Mouse (Mus musculus) midbrain, embryonic 10.5 days (tissue): Measurements from ENCODE around the gene Erc2. TPM values are rescaled to one million over a fixed set of nuclear protein-coding genes. Genes with fewer than 3 reads are reported as not detected.
A peak's percentile ranks its signal among the peaks of the same experiment; 100 is the strongest.

ENCODE experiments used
- DNase-seq: peaks from one replicate; pipeline ENCODE4 v3.0.0-alpha.2; 2017; ENCODE audit warnings: low spot score
- H3K27ac ChIP-seq: fragments of 300-500 bp; sonication (generic); replicated peaks from 2 replicates; pipeline ENCODE4 v1.5.1; 2016; ENCODE audit warnings: mild to moderate bottlenecking
- H3K27me3 ChIP-seq: fragments of 300-500 bp; sonication (generic); 2 replicates; pipeline ENCODE4 v1.6.1; 2016; ENCODE audit warnings: low read depth, mild to moderate bottlenecking; ENCODE audit not compliant: poor library complexity, severe bottlenecking
- H3K36me3 ChIP-seq: fragments of 300-500 bp; sonication (generic); 2 replicates; pipeline ENCODE4 v1.6.1; 2016; ENCODE audit warnings: mild to moderate bottlenecking, moderate library complexity
- H3K4me1 ChIP-seq: fragments of 300-500 bp; sonication (generic); 2 replicates; pipeline ENCODE4 v1.6.1; 2016
- H3K4me3 ChIP-seq: fragments of 300-500 bp; sonication (generic); 2 replicates; pipeline ENCODE4 v1.5.1; 2016; ENCODE audit warnings: mild to moderate bottlenecking, moderate library complexity
- H3K9me3 ChIP-seq: fragments of 300-500 bp; sonication (generic); replicated peaks from 2 replicates; pipeline ENCODE4 v1.6.1; 2016; ENCODE audit warnings: mild to moderate bottlenecking
- WGBS: fragments of 180-500 bp; shearing (Covaris S2); methylation state at CpG from one replicate; pipeline ENCODE4 v1.1.7; 2016; 5-methylcytosine and 5-hydroxymethylcytosine counted together
- polyA plus RNA-seq: library from polyadenylated mRNA; unstranded; fragments of >200 nt; fragmentation: Nextera tagmentation; extraction: Ambion mirVana; gene quantifications from 2 replicates; pipeline ENCODE4 v1.2.1, GENCODE M21; 2016

Erc2 gene
- polyA plus RNA-seq, 1 experiment from 2014 or later = 9.2 TPM

- H3K4me3 ChIP-seq = no peak overlapping the region
- no peaks in the 10 kb centered on the region for H3K9me3 ChIP-seq
- 51% methylated on average over 4 of the region's 4 CpGs for whole genome bisulfite sequencing
- H3K4me1 ChIP-seq = peaks cover 15% of the 10 kb centered on the region
- no peaks in the 10 kb centered on the region for H3K27me3 ChIP-seq
- DNase-seq = no peak
- no peak overlapping the region for H3K27ac ChIP-seq
- no peaks in the 10 kb centered on the region for H3K36me3 ChIP-seq
These were observed 381.8 kb downstream of the Erc2 start for GRCm38 (mm10) chr14:28004023-28004422.

GRCm38 (mm10) chr14:28010536-28011280, 388.5 kb downstream of the Erc2 start:
- WGBS = 91% methylated on average over 10 of the region's 10 CpGs
- no peak for DNase-seq

GRCm38 (mm10) chr14:28023199-28023598, 401.0 kb downstream of the Erc2 start:
- DNase-seq = no peak
- WGBS = 91% methylated on average over 6 of the region's 6 CpGs
- no peaks in the 10 kb centered on the region for H3K27me3 ChIP-seq
- no peak overlapping the region for H3K4me3 ChIP-seq
- 0 out of 2 replicates have a peak, but pooled peaks cover 5% of the 10 kb centered on the region for H3K4me1 ChIP-seq
- H3K9me3 ChIP-seq = no peaks in the 10 kb centered on the region
- no peak overlapping the region for H3K27ac ChIP-seq
- H3K36me3 ChIP-seq = no peaks in the 10 kb centered on the region

More at GRCm38 (mm10) chr14:28010536-28011280, 388.5 kb downstream of the Erc2 start:
- Histone ChIP-seq H3K27me3 (no peaks in the 10 kb centered on the region; the same call in 1 of the 2 replicates), H3K4me3 (no peak overlapping the region), H3K4me1 (peaks cover 16% of the 10 kb centered on the region), H3K36me3 (no peaks in the 10 kb centered on the region), H3K9me3 (no peaks in the 10 kb centered on the region), H3K27ac (no peak overlapping the region)

- DNase-seq = no peak
These were observed 408.6 kb downstream of the Erc2 start for GRCm38 (mm10) chr14:28030870-28031269.

GRCm38 (mm10) chr14:28035013-28035412, 412.8 kb downstream of the Erc2 start:
- 91% methylated on average over 2 of the region's 2 CpGs for WGBS
- Histone ChIP-seq H3K9me3 (no peaks in the 10 kb centered on the region), H3K27ac (no peak overlapping the region), H3K4me3 (no peak overlapping the region), H3K36me3 (no peaks in the 10 kb centered on the region), H3K27me3 (no peaks in the 10 kb centered on the region), H3K4me1 (no peaks in the 10 kb centered on the region)
- DNase-seq = no peak

More at GRCm38 (mm10) chr14:28030870-28031269, 408.6 kb downstream of the Erc2 start:
- WGBS = 75% methylated on average over 1 of the region's 1 CpGs
- H3K4me1 ChIP-seq = no peaks in the 10 kb centered on the region
- H3K27me3 ChIP-seq = no peaks in the 10 kb centered on the region
- no peaks in the 10 kb centered on the region for H3K9me3 ChIP-seq
- no peaks in the 10 kb centered on the region for H3K36me3 ChIP-seq
- H3K27ac ChIP-seq = no peak overlapping the region
- no peak overlapping the region for H3K4me3 ChIP-seq

- no peak overlapping the region for H3K4me3 ChIP-seq
- H3K4me1 ChIP-seq = peaks cover 13% of the 10 kb centered on the region
- H3K36me3 ChIP-seq = no peaks in the 10 kb centered on the region
- 78% methylated on average over 4 of the region's 4 CpGs for whole genome bisulfite sequencing
- DNase-seq = no peak
- H3K9me3 ChIP-seq = no peaks in the 10 kb centered on the region
- H3K27me3 ChIP-seq = no peaks in the 10 kb centered on the region
- no peak overlapping the region for H3K27ac ChIP-seq
These were observed 420.9 kb downstream of the Erc2 start for GRCm38 (mm10) chr14:28043095-28043494.

GRCm38 (mm10) chr14:28051646-28052045, 429.4 kb downstream of the Erc2 start:
- Histone ChIP-seq H3K27me3 (no peaks in the 10 kb centered on the region), H3K27ac (no peak overlapping the region), H3K36me3 (no peaks in the 10 kb centered on the region), H3K4me3 (no peak overlapping the region), H3K4me1 (no peaks in the 10 kb centered on the region), H3K9me3 (no peaks in the 10 kb centered on the region)
- WGBS = 91% methylated on average over 5 of the region's 5 CpGs
- DNase-seq = no peak

- WGBS = 37% methylated on average over 11 of the region's 11 CpGs
- Histone ChIP-seq H3K9me3 (no peaks in the 10 kb centered on the region), H3K27ac (peak overlapping the region; percentile 83), H3K36me3 (no peaks in the 10 kb centered on the region), H3K4me3 (peak overlapping the region; percentile 14; the same call in 1 of the 2 replicates), H3K27me3 (no peaks in the 10 kb centered on the region), H3K4me1 (peaks cover 34% of the 10 kb centered on the region)
- DNase-seq = peak; percentile 33
These were observed 435.1 kb downstream of the Erc2 start for GRCm38 (mm10) chr14:28057159-28057884.

- 14% methylated on average over 18 of the region's 18 CpGs for WGBS
- peak; percentile 52 for DNase-seq
- no peaks in the 10 kb centered on the region for H3K27me3 ChIP-seq
- peaks cover 41% of the 10 kb centered on the region for H3K4me1 ChIP-seq
- peak overlapping the region; percentile 83 for H3K27ac ChIP-seq
- peak overlapping the region; percentile 14; the same call in 1 of the 2 replicates for H3K4me3 ChIP-seq
- H3K9me3 ChIP-seq = no peaks in the 10 kb centered on the region
- no peaks in the 10 kb centered on the region for H3K36me3 ChIP-seq
These were observed 435.9 kb downstream of the Erc2 start for GRCm38 (mm10) chr14:28057885-28058860.

- Histone ChIP-seq H3K36me3 (no peaks in the 10 kb centered on the region), H3K4me3 (no peak overlapping the region), H3K27ac (no peak overlapping the region), H3K4me1 (peaks cover 41% of the 10 kb centered on the region), H3K27me3 (no peaks in the 10 kb centered on the region), H3K9me3 (no peaks in the 10 kb centered on the region)
- 86% methylated on average over 4 of the region's 4 CpGs for WGBS
- no peak for DNase-seq
These were observed 438.7 kb downstream of the Erc2 start for GRCm38 (mm10) chr14:28060891-28061290.

- Histone ChIP-seq H3K27me3 (0 out of 2 replicates have a peak, but pooled peaks cover 1% of the 10 kb centered on the region), H3K27ac (no peak overlapping the region), H3K9me3 (no peaks in the 10 kb centered on the region), H3K36me3 (no peaks in the 10 kb centered on the region), H3K4me1 (peaks cover 41% of the 10 kb centered on the region), H3K4me3 (no peak overlapping the region)
- DNase-seq = no peak
- WGBS = 86% methylated on average over 3 of the region's 3 CpGs
These were observed 439.6 kb downstream of the Erc2 start for GRCm38 (mm10) chr14:28061649-28062375.
